Mouse (Mus musculus) small intestine, adult 10 weeks (tissue): Measurements from ENCODE around the gene Trmt112. TPM values are rescaled to one million over a fixed set of nuclear protein-coding genes. Genes with fewer than 3 reads are reported as not detected.

Experiments
- polyA plus RNA-seq: library from polyadenylated mRNA; stranded (reverse); fragments of 350-450 nt; fragmentation: Illumina TruSeq; extraction: RNeasy Lipid Tissue Mini Kit (QIAGEN cat#74804); gene quantifications from one replicate; pipeline ENCODE4 v1.2.3, GENCODE M21; 2014; ENCODE audit warnings: low replicate concordance

Gene Trmt112
- polyA plus RNA-seq = 6.8 TPM

DNA sequence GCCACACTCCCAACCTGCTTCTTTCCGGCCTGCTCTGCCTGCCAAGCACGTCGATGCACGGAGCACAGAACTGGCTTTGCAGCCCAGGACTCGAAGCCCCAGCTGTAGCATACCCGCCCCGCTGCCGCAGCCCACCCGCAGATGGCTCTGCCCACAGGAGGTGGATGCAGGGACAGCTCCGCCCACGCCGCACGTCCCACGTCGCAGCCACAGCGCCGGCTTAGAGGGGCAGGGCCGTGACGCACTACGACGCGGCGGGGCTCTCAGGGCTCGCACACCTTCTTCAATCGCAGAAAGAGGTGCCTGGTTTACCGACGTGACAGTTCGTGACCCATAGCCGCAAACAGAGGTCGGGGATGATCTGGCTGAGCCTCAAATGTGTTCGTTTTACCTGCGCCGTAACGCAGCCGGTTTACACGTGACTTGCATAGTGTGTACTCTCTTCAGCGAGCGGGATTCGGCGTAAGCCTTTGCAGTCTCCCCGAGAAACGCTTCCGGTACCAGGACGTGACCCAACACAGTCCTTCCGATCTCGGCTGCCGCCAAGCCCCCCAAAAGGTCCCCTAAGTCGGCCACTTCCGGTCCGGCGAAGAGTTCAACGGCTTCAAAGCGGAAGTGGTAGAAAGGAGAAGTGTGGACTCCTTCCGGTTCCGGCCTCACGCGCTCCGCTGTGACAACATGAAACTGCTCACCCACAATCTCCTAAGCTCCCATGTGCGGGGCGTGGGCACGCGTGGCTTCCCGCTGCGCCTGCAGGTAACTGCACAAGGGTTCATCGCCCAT lies at the start of gene Trmt112, which contains the start of gene Prdx5:
Trmt112 (plus strand) TSS at position 192 of the 783 bp plus-strand sequence.
Prdx5 (minus strand) TSS at position 600 of the 783 bp plus-strand sequence.

DNA sequence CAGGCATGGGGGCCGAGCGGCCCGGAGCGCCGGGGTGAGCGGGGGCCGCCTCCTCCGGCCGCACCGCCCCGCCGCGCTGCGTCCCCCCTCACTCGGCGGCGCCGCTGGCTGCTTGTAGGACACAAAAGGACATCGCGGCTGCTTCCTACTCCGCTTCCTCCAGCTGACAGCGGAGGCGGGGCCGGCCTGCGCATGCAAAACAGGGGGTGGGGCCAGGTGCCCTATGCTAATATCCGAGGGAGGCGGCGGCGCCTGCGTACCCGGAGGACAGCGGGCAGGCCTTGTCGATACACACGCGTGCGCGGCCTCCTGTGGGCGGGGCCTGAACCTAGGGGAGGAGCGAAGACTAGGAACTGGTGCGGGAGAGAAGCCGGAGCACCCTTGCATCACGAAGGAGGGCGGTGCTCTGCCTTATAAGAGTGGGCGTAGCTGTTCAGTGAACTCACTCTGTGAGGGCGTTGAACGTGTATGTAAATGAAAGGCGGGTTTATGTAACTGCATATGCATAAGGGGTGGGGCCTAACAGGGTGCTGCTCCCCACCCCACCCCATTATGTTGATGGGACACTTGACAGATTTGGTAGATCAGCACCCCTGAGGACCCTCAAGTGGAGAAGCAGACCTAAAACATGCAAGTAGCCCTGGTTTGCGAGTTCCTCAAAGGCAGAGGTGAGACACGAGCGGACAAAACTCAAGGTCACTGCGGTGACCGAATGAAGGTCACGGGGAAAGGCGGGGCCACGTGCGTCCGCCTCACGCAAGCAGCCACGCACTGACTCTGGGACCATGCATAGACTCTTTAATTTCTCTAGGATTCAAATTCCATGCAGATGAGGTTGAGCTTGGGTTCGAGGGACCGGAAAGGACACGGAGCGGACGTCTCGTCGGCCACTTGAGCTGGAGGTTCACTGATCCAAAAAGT lies 12.4 kb downstream of the Trmt112 start, which contains the start of gene Esrra:
Esrra (minus strand) TSS at position 167 of the 921 bp plus-strand sequence.

DNA sequence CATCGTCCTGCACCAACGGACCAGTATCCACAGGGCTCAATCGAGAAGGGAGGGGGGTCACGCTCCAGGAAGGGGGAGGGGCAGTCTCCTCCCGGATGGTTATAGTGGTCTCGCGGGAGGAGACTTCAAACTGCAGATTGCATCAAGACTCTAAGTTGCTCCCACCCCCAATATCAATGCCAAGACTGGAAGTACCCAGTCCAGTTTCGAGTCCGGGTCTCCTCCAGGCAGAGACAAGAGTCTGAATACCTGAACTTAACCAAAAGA lies 15.7 kb downstream of the Trmt112 start, which contains the start of gene Catsperz:
Catsperz (minus strand) TSS at position 74 of the 267 bp plus-strand sequence.

DNA sequence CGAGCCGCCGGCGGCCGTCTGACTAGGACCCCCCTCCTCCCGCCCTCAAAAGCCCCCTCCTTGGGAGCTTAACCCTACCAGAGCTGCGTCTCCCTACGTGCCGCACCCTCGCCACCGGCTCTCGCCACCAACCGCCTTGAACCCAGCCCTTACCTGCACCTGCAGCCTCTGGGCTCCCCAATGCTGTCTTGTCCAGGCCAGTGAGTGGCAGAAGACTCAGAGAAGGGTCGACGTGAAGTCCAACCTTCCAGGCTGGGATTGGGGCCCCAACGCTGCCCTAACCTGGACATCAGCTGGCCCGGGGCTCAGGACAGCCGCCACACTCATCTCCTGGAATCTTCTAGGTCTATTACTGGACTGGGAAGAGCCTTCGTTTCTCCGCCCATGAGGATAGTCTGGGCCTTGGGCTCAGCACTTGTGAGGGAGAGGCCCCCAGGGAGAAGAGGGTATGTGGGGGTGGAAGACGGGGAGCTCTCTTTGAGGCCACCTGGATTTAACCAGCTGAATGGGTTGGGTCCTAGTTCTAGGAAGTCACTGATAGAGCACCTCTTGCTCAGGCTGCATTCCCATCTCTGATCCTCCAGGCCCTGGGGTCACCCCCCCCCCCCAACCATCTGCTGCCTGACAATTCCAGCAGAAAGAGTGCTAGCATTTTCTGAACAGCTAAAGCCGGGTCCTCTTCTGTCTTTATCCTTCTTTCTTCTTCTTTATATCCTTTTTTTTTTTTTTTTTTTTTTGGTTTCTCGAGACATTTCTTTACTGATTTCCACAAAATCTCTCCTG lies 24.9 kb downstream of the Trmt112 start, which contains the start of gene Kcnk4:
Kcnk4 (minus strand) TSS at position 321 of the 783 bp plus-strand sequence.

DNA sequence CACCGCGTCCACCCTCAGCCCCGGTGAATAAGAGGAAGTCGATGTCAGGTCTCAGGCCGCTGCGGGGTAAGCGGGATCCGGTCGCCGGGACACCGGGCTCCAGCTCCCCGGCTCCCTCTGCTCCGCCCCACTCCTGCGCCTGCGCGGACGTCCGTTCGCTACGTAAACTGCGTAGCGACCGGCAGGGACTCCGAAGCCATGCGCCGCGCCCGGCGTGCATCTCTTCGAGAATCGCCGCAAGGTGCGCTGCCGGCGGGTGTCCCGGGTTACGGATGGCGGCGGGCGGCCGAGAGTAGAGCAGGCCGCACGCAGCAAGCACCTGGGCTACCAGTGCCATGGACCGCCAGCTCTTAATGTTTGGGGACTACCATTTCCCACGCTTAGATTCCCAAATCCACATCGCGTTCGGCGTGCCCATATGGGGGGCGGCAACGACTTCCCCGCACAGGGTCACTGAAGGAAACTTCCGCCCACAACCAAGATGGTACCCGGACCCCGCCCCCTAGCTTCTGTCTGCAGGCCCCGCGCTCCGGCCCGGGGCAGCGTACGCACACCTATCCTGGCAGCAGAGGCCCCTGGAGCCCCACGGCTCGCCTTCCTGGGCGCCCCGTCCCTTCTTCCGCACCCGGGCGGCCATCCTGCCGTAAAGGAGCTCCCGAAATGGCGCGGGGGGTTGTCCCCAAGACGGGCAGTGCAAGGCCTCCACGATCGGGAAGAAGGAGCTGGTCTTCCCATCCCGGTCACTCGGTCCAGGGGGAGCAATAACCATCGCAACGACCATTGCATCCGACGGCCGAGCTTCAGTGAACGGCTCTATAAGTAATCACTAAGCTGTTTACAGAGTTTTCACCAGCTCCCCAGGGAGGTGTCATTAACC lies 32.1 kb downstream of the Trmt112 start, which contains the start of gene Bad:
Bad (plus strand) TSS at position 490 of the 877 bp plus-strand sequence.

DNA sequence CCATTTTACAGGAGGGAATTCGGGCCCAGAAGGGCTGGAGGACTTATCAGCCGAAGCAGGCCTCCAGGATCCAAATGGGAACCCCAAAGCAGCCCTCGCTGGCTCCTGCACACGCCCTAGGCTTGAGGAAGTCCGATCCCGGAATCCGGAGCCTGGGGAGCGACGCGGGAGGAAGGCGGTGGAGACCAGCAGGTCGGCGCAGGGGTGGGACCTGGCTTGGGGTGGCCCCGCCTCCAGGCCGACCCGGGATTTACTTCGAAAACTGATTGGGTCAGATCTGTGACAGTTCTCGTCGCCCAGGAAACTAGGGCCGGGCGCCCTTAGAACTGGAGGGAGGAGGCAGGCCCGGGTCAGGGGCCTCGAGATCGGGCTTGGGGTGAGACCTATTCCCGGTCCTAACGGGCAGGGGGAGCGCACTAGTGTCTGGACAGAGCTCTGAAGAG lies 32.8 kb downstream of the Trmt112 start, which contains the start of gene Gpr137:
Gpr137 (minus strand) TSS at position 232 of the 443 bp plus-strand sequence.

Other genes with a start within 250 kb of the Trmt112 start
- not detected for gene Rps6ka4, start 69.1 kb upstream of the Trmt112 start, polyA plus RNA-seq
- gene Ccdc88b, start 51.5 kb upstream of the Trmt112 start, polyA plus RNA-seq = not detected
- 30.6 TPM for gene Prdx5, start 408 bp downstream of the Trmt112 start, polyA plus RNA-seq
- 16.2 TPM for gene Esrra, start 12.1 kb downstream of the Trmt112 start, polyA plus RNA-seq
- not detected for gene Catsperz, start 15.7 kb downstream of the Trmt112 start, polyA plus RNA-seq
- gene Kcnk4, start 24.8 kb downstream of the Trmt112 start, polyA plus RNA-seq = not detected
- gene Bad, start 32.2 kb downstream of the Trmt112 start, polyA plus RNA-seq = 0.41 TPM
- not detected for gene Gpr137, start 32.8 kb downstream of the Trmt112 start, polyA plus RNA-seq
- gene Ppp1r14b, start 65.3 kb downstream of the Trmt112 start, polyA plus RNA-seq = 4.2 TPM
- gene Plcb3, start 66.8 kb downstream of the Trmt112 start, polyA plus RNA-seq = 18.0 TPM
- gene Fkbp2, start 70.8 kb downstream of the Trmt112 start, polyA plus RNA-seq = 7.6 TPM
- gene Vegfb, start 78.0 kb downstream of the Trmt112 start, polyA plus RNA-seq = 1.9 TPM
- not detected for gene Dnajc4, start 82.9 kb downstream of the Trmt112 start, polyA plus RNA-seq
- gene Nudt22, start 86.4 kb downstream of the Trmt112 start, polyA plus RNA-seq = not detected
- gene Trpt1, start 86.4 kb downstream of the Trmt112 start, polyA plus RNA-seq = 0.41 TPM
- 0.15 TPM for gene Fermt3, start 109.8 kb downstream of the Trmt112 start, polyA plus RNA-seq
- gene Stip1, start 130.3 kb downstream of the Trmt112 start, polyA plus RNA-seq = 19.6 TPM
- gene Macrod1, start 147.1 kb downstream of the Trmt112 start, polyA plus RNA-seq = 1.7 TPM
- gene Flrt1, start 196.0 kb downstream of the Trmt112 start, polyA plus RNA-seq = not detected